Mouse (Mus musculus): Measurements from ENCODE around the gene Slc38a6.

- TF ChIP-seq CTCF (IDR thresholded peaks at IDR 0.05; ENCODE audit: low read depth): no peak
- TF ChIP-seq EP300 (IDR thresholded peaks at IDR 0.05; ENCODE audit: low read depth): no peak
Measured at GRCm38 (mm10) chr12:73332701-73333100, 46.1 kb downstream of the Slc38a6 start.

All from liver, postnatal 0 days (tissue).